Mouse (Mus musculus) bone marrow macrophage, adult 2 months (primary cell): ENCODE data around the gene Chrm3.

Source experiments
- CTCF ChIP-seq: IDR thresholded peaks from 2 replicates; pipeline ENCODE4 v1.5.1; 2012; ENCODE audit warnings: low read depth, mild to moderate bottlenecking, low read length, moderate library complexity
- POLR2A ChIP-seq: IDR thresholded peaks from 2 replicates; pipeline ENCODE4 v1.6.1; 2012; ENCODE audit warnings: mild to moderate bottlenecking, low read depth, low read length, borderline replicate concordance

DNA sequence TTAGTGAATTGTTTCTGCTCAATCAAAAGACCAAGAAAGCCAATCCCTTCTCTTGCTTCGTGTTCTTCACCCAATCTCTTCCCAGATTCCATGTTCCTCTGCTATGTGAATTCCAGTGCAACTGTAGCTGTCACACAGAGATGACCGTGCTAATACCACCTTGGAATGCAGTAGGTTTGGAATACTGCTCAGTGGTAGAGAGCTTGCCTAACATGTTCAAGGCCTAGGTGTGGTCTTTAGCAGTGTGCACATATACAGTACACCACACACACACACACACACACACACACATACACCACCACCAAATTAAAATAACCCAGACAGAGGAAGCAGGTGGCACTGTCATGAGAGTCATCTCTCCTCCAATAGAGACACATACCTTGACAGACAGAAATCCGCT is 513.1 kb downstream of the Chrm3 start:
- TF ChIP-seq POLR2A (no peak), CTCF (no peak)
